Mouse (Mus musculus): ENCODE measurements around the gene Neu3. TPM values are rescaled to one million over a fixed set of nuclear protein-coding genes. Genes with fewer than 3 reads are reported as not detected.

Neu3 gene
- polyA plus RNA-seq (2012; rRNA removed): 1.9 and 2.2 TPM in 2 replicates

DNA sequence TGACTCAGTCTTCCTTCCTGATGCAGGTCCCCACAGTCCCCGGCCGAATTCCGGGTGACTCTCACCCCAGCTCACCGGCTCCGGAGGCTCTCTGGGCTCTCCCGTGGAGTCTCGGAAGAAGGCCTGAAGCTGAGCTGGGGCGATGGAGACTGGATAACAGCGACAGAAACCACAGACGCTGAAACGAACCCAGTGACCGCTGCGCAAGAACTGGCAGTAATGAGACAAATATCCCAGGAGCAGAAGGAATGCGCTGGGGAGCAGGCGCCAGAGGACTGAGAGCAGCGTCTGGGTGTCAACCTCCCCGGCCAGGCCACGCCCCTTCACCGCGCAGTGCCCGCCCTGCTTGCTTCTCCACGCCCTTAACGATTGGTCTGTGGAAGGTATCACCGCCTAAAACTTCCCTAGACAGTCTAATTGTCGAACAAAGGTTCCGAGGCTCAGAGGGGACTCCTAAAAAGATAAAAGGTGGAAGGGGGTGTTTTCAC is at the start of gene Neu3:
Neu3 (minus strand) TSS at position 335 of the 488 bp plus-strand sequence.
- no peaks in the 10 kb centered on the region for H3K27me3 ChIP-seq (replicated peaks; ENCODE audit: control insufficient read depth, insufficient read depth, low read length)
- H3K4me1 ChIP-seq (ENCODE audit: control insufficient read depth, insufficient read depth, low read length): 0 out of 2 replicates have a peak, but pooled peaks cover 2% of the 10 kb centered on the region
- WGBS: under 1% methylated on average over 26 of the region's 26 CpGs
- no peaks in the 10 kb centered on the region for H3K36me3 ChIP-seq (ENCODE audit: control insufficient read depth, insufficient read depth, low read length)
- peak; percentile 97 for DNase-seq
- peak within 1 kb of the TSS; percentile 73 for H3K4me3 ChIP-seq (ENCODE audit: insufficient read depth, low read depth, low read length)
- peak; percentile 37 for TF ChIP-seq CTCF (conservative IDR thresholded peaks at IDR 0.05; ENCODE audit: insufficient read depth, insufficient read length, low read depth, low read length)
- TF ChIP-seq POLR2A (IDR thresholded peaks at IDR 0.05; ENCODE audit: low read depth, low read length): peak; percentile 71
- peak within 1 kb of the TSS; percentile 71 for H3K27ac ChIP-seq (ENCODE audit: insufficient read depth, low read depth, low read length)

DNA sequence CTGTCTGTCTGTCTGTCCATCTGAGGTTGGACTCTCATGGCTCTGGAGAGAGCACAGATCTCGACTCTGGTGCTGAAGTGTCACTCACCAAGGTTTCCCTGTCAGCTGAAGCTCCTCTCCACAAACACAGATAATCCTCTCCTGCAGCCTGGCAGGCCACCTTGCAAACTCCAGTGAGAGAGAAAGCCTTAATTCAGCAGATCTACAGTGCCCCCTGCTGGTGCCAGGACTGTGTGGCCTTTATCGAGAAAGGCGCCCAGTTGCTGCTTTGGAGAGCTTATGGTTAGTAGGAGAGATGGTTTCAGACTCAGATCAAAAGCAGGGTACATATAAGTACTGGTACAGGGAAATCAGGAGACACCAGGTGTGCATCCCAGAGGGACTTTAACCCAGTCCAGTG is 48.1 kb upstream of the Neu3 start:
- Histone ChIP-seq H3K27ac (ENCODE audit: insufficient read depth, low read depth, low read length) (no peak overlapping the region), H3K4me1 (ENCODE audit: control insufficient read depth, insufficient read depth, low read length) (no peaks in the 10 kb centered on the region), H3K36me3 (ENCODE audit: control insufficient read depth, insufficient read depth, low read length) (no peaks in the 10 kb centered on the region), H3K4me3 (ENCODE audit: insufficient read depth, low read depth, low read length) (no peak overlapping the region), H3K27me3 (replicated peaks; ENCODE audit: control insufficient read depth, insufficient read depth, low read length) (no peaks in the 10 kb centered on the region)
- peak; percentile 75 for DNase-seq
- TF ChIP-seq CTCF (conservative IDR thresholded peaks at IDR 0.05; ENCODE audit: insufficient read depth, insufficient read length, low read depth, low read length) (peak; percentile 93), POLR2A (IDR thresholded peaks at IDR 0.05; ENCODE audit: low read depth, low read length) (no peak)
- WGBS: 6% methylated on average over 3 of the region's 3 CpGs

DNA sequence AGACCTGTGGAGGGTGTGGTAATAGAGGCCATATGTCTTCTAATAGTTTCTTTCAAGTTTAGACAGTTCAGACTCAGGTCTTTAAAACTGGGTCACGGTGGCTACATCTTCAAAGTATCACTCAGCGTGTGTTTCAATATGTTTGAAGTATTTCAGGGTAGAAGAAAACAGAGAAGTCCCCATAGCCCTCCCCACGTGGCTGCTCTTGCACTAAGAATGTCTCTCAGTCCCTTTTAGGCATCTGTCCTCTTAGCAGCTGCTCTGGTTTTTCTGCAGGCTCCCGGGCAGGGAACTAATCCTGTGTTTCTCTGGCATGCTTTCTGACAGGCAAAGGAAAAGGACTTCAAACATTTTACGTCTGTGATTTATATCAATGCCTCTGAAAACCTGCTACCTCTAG is 47.7 kb upstream of the Neu3 start:
- no peaks in the 10 kb centered on the region for H3K27me3 ChIP-seq (replicated peaks; ENCODE audit: control insufficient read depth, insufficient read depth, low read length)
- DNase-seq: no peak
- H3K36me3 ChIP-seq (ENCODE audit: control insufficient read depth, insufficient read depth, low read length): no peaks in the 10 kb centered on the region
- TF ChIP-seq CTCF (conservative IDR thresholded peaks at IDR 0.05; ENCODE audit: insufficient read depth, insufficient read length, low read depth, low read length): no peak
- no peak for TF ChIP-seq POLR2A (IDR thresholded peaks at IDR 0.05; ENCODE audit: low read depth, low read length)
- H3K4me3 ChIP-seq (ENCODE audit: insufficient read depth, low read depth, low read length): no peak overlapping the region
- H3K4me1 ChIP-seq (ENCODE audit: control insufficient read depth, insufficient read depth, low read length): no peaks in the 10 kb centered on the region
- no peak overlapping the region for H3K27ac ChIP-seq (ENCODE audit: insufficient read depth, low read depth, low read length)
- 48% methylated on average over 5 of the region's 5 CpGs for WGBS

DNA sequence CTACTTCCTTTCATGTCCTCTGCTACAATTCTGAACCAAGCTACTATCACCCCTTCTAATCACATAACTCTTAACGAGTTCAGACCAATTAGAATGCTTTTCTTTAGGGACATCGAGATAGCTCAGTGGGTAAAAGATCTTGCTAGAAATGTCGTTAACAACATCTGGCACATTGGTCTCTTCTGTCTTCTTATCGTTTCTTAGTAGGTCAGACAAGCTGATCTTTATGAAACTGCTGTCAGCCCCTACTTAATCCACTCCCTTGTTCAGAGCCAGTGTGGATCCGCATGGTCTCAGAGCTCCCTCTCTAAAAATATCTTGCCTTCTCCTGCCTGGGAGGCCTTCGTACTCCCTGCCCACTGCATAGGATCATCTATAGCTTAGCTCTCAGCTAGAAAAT is 45.7 kb upstream of the Neu3 start:
- Histone ChIP-seq H3K27me3 (replicated peaks; ENCODE audit: control insufficient read depth, insufficient read depth, low read length) (no peaks in the 10 kb centered on the region), H3K4me1 (ENCODE audit: control insufficient read depth, insufficient read depth, low read length) (no peaks in the 10 kb centered on the region), H3K36me3 (ENCODE audit: control insufficient read depth, insufficient read depth, low read length) (no peaks in the 10 kb centered on the region), H3K4me3 (ENCODE audit: insufficient read depth, low read depth, low read length) (no peak overlapping the region), H3K27ac (ENCODE audit: insufficient read depth, low read depth, low read length) (no peak overlapping the region)
- no peak for TF ChIP-seq POLR2A (IDR thresholded peaks at IDR 0.05; ENCODE audit: low read depth, low read length)
- no peak for TF ChIP-seq CTCF (conservative IDR thresholded peaks at IDR 0.05; ENCODE audit: insufficient read depth, insufficient read length, low read depth, low read length)
- no peak for DNase-seq
- 73% methylated on average over 6 of the region's 6 CpGs for WGBS

DNA sequence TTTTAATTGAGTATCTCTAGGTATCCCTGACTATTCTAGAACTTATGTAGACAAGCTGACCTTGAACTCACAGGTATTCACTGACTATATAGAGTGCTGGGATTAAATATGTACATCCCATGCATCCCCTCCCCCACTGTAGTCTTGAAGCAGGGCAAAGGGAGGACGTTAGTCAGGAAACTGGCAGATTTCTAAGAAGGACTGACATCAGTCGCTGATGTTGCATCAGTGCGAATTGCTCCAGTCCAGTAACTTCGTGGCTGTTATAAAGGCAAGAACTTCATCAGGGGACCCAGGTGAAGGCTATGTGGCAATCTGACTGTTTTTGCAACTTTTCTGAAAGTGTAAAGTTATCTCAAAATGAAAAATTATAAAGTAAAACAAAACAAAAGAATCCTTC is 41.1 kb upstream of the Neu3 start:
- Histone ChIP-seq H3K27ac (ENCODE audit: insufficient read depth, low read depth, low read length) (no peak overlapping the region), H3K4me1 (ENCODE audit: control insufficient read depth, insufficient read depth, low read length) (no peaks in the 10 kb centered on the region), H3K27me3 (replicated peaks; ENCODE audit: control insufficient read depth, insufficient read depth, low read length) (no peaks in the 10 kb centered on the region), H3K36me3 (ENCODE audit: control insufficient read depth, insufficient read depth, low read length) (no peaks in the 10 kb centered on the region), H3K4me3 (ENCODE audit: insufficient read depth, low read depth, low read length) (no peak overlapping the region)
- no peak for TF ChIP-seq POLR2A (IDR thresholded peaks at IDR 0.05; ENCODE audit: low read depth, low read length)
- no peak for TF ChIP-seq CTCF (conservative IDR thresholded peaks at IDR 0.05; ENCODE audit: insufficient read depth, insufficient read length, low read depth, low read length)
- no peak for DNase-seq
- 69% methylated on average over 4 of the region's 4 CpGs for WGBS

DNA sequence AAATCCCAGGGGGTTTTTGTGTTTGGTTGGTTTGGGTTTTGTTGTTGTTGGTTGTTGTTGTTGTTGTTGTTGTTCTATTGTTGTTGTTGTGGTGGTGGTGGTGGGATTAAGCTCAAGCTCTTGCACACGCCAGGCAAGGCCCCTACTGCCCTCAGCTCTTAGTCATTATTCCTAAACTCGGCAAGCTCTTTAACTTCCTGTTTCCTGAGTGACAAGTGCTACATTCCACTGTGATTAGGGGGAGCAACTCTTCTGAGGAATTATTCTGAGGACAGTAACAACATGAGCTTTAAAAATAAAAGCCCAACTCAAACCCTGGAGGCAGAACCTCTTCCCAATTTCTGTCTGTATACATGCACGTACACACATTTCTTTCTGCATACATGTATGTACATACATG is 37.0 kb upstream of the Neu3 start:
- DNase-seq: no peak
- Histone ChIP-seq H3K27me3 (replicated peaks; ENCODE audit: control insufficient read depth, insufficient read depth, low read length) (no peaks in the 10 kb centered on the region), H3K27ac (ENCODE audit: insufficient read depth, low read depth, low read length) (no peak overlapping the region), H3K4me3 (ENCODE audit: insufficient read depth, low read depth, low read length) (no peak overlapping the region), H3K36me3 (ENCODE audit: control insufficient read depth, insufficient read depth, low read length) (no peaks in the 10 kb centered on the region), H3K4me1 (ENCODE audit: control insufficient read depth, insufficient read depth, low read length) (no peaks in the 10 kb centered on the region)
- WGBS: 52% methylated on average over 3 of the region's 3 CpGs
- TF ChIP-seq POLR2A (IDR thresholded peaks at IDR 0.05; ENCODE audit: low read depth, low read length): no peak
- no peak for TF ChIP-seq CTCF (conservative IDR thresholded peaks at IDR 0.05; ENCODE audit: insufficient read depth, insufficient read length, low read depth, low read length)

DNA sequence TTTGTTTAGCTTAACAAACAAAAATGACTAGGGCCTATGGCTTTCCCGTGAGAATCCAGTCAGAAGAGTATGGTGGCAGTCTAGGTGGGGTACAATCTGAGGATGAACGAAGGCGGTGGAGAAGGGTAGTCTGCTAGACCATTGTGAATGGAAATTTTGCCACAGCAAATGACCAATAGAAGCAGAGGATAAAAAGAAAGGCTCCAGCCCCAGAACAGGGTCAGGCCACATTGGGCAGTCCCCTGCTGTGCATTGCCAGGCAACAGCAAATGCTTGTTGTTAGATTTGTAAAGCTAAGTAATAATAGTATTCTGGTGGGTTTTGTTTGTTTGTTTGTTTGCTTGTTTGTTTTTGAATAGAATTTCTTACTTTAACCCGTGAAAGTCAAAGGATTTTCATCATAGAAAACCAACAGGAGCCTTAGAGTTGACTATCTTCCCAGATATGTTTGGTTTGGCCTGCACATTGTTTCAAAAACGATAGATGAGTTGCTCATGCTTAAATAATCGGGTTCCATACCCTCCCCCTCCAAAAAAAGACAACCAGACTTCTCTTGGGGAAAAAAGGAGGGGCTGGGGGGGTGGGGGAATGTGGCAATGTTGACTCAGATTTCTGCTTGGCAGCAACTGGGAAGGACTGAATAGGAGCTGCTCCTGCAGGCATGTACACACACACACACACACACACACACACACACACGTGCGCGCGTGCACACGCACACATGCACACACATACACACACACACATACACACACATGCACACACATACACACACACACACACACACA is 36.2 kb upstream of the Neu3 start:
- DNase-seq: no peak
- H3K27ac ChIP-seq (ENCODE audit: insufficient read depth, low read depth, low read length): no peak overlapping the region
- H3K4me3 ChIP-seq (ENCODE audit: insufficient read depth, low read depth, low read length): no peak overlapping the region
- H3K4me1 ChIP-seq (ENCODE audit: control insufficient read depth, insufficient read depth, low read length): no peaks in the 10 kb centered on the region
- WGBS: 82% methylated on average over 11 of the region's 11 CpGs
- TF ChIP-seq POLR2A (IDR thresholded peaks at IDR 0.05; ENCODE audit: low read depth, low read length): no peak
- no peak for TF ChIP-seq CTCF (conservative IDR thresholded peaks at IDR 0.05; ENCODE audit: insufficient read depth, insufficient read length, low read depth, low read length)
- no peaks in the 10 kb centered on the region for H3K36me3 ChIP-seq (ENCODE audit: control insufficient read depth, insufficient read depth, low read length)
- no peaks in the 10 kb centered on the region for H3K27me3 ChIP-seq (replicated peaks; ENCODE audit: control insufficient read depth, insufficient read depth, low read length)

Measured in kidney, adult 2 months (tissue).